Mouse (Mus musculus) liver, adult (tissue): Measurements from ENCODE around the gene Gfy.

Experiments used
- GATA4 ChIP-seq: IDR thresholded peaks from 2 replicates; pipeline ENCODE4 v1.6.1; 2014; ENCODE audit warnings: mild to moderate bottlenecking, low read length; ENCODE audit not compliant: insufficient replicate concordance

The Gfy gene

DNA sequence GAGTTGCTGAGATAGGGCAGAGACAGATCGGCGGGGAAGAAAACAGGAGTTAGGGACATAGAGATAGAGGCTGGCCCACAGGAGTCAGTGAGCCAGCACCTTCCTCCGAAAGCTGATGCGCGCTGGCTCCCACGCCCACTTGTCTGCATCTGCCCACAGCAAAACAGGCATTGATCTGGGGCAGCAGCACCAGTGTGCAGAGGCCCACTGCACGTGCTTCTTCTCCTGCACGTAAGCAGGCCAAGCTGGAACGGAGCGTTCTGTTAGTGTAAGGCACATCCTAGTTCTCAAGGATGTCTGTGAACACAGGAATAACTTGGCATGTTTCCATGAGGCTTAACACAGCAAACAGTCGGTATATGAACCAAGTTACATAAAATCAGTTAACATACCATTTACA is 19.6 kb upstream of the Gfy start:
- TF ChIP-seq GATA4 = no peak

DNA sequence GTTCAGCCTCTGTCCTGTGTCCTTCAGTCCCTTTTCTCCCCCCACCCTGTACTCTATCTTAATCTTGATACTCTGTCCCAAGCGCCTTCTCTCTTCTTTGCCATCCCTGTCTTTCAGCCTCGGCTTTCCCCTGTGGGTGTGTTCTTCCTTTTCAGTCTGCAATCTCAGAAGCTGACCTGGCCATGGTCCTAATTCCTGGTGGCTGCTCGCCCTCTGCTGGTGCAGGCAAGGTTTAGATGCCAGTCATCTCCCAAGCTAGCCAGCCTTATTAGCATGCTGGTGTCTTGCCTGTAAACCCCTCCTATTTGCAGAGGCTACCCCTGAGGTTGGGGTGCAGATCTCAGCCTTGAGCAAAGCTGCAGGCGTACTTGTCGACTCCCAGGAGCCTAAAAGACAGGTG is 19.1 kb upstream of the Gfy start:
- TF ChIP-seq GATA4 = no peak

DNA sequence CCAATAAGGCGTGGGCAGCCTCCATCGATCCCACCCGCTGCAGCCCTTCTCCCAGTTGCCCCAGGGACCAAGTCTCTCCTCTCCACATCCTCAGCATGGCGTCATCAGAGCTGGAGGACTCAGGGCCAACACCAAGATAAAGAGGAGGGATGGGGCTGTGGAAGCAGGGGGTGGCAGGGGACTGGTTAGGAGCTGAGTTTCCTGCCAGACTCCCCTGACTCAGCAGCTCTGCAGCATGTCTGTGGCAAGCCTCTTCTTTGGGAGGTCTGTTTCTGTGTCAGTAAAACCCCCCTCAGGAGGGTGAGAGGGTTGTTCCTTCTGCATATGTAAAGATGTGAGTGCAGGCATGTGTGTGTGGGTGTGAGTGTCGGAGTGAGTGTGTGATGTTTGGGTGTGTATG is 17.6 kb upstream of the Gfy start:
- no peak for TF ChIP-seq GATA4

DNA sequence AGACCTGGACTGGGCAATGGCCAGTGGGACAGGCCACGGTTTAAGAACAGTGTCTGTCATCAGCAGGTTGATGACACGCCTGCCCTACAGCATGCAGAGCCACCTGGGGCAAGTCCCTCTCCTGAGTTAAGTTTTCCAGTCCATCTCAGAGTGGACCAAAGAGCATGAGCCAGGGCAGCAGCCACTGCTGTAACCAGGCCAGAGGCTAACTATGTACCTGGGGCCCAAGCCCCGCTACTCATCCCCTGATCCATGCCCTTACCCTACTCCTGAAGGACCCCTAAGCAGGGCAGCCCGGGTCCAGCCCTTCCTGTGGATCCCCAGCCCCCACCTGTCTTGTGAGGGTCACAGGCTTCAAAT is 16.8 kb upstream of the Gfy start:
- TF ChIP-seq GATA4 = no peak

DNA sequence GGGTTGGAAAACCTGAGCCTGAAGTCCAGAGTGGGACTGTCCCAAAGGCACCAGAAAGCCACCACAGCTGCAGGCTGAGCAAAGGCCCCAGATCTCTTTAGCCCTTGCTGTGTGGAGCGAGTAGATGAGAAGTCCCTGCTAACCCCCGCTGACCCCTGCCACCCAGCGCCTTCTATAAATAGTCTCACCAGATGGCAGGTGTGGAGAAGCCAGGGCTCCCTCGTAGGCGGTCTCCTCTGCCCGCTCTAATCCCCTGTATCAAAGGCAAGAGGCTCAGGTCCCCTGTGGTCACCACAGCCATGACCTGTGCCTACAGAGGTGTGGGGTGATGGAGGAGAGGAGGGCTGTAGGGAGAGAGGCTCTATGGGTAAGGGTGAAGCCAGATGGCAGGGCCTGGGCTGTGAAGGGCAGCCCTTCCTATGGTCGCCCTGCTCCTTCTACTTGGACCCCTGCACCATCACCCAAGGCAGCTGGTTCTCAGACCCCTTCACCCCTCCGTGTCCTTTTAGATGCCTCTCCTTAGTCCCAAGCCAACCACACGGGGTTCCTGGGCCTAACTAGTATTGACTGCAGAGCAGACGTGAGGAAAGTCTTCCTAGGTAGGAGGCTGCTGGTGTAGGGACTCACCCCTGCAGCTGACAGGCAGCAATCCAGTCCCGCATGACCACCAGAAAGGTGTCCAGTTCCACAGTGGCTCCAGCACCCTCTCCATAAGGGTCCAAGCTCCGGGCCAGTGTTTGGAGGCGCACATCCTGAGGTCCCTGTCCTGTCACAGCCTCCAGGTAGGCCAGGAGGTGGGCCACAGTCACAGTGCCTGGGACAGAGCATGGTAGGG is 16.2 kb upstream of the Gfy start:
- TF ChIP-seq GATA4 = no peak

DNA sequence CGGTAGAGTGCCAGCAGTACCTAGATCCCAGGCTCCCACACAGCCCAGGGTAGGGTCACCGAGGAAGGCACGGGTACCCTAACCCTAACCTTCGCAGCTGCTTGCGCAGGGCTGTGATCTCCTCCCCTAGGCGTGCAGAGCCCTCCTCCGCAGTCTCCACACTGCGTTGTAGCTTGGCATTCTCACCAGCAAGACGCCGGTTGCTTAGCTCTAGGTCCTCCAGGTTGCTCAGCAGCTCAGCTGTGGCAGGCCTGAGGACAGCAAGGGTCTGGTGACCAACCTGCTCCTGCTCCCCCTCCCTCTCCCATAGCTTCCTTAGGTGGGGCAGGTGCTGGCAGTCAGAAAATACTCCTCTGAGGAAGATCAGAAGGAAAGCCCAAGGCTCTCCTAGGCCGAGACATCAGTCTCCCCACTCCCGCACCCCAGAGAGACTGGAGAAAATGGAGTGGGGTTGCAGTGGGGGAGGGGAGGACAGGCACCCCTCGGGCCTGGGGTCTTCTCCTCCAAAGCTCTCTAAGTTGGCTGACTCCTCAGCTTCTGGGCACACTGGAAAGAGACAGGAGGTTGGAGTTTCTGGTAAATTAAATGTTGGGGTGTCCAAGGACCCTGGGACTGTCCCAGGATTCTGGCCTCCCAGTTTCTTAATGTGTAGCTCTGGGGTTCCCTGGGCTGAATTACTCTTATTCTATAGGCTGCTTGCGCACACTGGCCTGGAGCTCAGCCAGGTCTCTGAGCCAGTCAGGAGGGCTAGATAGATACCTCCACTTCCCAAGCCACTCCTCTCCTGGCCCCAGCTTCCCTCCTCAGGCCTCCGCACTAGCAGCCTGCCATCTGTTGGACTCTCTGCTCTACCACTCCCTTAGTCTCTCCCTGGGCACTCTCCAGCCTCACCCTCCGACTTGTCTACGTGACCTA is 14.8 kb upstream of the Gfy start:
- no peak for TF ChIP-seq GATA4

DNA sequence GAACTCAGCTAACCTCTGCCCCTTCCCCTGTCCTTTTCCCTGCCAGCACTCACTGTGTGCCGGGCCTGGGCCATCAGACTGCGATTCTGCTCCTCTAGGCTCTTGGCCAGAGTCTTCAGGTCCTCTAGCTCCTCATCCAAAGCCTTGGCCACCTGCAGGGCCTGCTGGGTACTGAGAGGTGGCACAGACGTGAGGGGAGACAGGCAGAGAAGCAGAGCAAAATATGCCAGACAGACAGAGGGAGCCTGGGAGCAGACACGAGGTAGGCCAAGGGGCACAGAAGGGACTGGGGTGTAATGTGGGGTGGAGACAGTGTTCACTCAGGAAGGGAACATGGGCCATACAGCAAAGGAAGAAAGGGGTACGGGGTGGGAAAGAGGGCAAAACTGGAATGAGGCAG is 14.0 kb upstream of the Gfy start:
- TF ChIP-seq GATA4 = no peak

DNA sequence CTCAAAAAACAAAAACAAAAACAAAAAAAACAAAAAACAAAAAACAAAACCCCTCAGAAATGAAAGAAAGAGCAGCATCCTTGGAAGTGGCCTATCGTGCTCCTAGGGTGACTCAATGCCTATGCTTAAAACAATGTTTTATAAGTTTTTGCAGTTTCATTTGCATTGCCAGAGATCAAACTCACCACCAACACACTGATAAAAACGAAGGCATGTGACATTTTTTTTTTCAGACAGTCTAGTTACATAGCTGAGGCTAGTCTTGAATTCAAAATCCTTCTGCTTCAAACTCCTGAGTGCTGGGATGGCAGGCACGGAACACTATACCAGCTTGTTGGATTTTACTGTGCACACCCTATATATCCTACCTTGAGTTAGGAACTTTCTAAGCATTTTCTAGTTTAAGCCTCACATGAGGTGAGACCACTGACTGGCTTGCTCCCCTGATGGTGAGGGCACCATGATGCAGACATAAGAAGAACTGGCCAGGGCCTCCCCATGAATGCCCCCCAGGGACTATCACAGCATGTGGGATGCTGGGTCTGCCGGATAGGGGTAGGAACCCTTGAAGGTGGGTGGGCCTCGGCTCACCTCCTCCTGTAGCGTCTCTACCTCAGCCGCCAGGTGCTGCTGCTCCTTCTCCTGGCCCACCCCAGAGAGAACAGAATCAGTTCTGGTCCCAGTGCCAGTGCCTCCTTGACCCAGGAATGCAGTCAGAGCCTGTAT is 13.4 kb upstream of the Gfy start:
- no peak for TF ChIP-seq GATA4

DNA sequence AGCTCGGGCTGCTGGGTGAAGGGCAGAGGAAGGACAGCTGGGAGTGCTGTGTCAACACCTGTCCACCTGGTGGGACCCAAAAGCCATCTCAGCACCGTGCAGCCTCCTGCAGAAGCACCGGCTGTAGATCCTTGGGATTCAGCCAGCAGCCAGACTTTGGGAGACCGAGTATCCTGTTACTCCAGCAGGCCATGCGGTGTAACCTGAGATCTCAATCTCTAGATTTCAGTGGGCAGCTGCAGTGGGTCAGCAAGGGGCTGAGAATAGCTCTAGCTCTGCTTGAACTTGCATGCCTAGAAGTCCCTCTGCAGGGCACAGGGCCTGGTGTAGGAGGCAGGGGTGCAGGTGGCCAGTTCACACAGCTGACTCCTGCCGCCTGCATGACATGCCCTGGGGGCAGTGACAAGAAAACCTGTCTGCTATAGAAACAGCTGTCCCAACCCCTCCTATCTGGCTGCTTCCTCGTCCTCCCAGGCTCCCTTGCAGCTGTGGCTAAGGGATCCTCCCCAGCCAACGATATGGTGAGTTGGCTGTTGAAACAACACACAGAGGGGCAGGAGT is 12.5 kb upstream of the Gfy start:
- TF ChIP-seq GATA4 = no peak

DNA sequence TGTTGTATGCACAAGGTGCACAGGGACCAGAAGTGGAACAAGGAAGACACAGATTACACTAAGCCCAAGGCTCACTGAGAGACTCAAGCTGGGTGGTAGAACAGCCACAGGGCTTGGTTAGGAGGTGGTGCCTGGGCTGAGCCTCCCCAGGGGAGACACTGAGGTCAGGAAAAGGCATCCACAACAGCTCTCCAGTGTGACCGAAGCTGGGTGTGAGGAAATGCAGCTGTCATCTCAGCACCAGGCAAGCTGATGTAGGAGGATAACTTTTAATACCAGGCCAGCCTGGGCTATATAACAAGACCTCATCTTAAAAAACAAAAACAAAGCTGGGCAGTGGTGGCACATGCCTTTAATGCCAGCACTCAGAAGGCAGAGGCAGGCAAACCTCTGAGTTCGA is 11.8 kb upstream of the Gfy start:
- TF ChIP-seq GATA4 = no peak

DNA sequence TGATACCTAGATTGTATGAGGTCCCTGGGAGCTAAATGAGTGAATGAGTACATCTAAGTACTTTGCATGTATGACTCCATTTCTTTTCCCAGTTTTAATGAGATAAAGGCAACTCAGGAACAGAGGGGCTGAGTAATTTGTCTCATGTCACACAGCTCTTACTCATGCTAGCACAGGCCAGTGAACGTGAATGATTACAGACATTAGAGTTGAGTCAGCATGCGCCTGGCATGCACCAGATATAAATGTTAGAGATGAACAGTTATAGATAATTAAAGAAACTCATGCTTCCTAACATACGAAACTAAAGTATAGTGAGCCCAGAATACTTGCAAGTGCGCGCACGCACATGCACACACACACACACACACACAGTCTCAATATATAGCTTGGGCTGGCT is 10.8 kb upstream of the Gfy start:
- TF ChIP-seq GATA4 = no peak

DNA sequence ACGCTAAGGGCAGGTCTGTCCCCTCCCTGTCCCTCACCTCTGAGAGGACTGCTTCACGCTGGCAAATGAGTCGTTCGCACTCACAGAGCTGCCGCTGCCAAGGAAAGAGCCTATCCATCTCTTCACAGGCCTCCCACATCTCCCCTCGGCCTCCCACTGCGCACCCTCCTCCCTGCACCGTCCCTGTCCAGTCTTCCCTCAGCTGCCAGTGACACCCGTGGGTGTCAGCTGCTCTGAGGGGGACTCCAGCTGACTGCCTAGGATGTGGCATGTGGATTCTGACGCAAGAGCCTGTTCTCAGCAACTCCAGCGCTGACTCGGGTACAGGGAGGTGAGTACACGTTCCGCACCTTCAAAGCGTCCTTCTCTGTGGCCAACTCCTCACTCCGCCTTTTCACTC is 10.2 kb upstream of the Gfy start:
- no peak for TF ChIP-seq GATA4

DNA sequence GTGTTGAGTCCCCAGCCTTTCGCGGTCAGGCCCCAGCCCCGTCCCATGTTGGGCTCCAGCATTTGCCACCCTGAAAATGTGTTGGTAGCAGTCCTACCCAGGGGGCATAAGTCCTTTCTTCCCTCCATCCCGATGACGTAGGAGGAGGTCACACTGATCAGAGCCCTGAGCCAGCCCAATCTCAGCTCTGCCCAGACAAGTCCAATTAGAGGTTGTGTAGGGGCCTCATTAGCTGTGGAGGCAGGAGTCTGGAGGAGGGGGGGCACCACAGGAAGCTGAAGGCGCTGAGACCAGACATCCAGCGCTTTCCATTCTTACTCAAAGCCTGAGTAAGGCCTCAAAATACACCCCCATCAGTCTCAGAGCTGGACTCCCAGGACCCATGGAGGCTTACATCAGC is 6.6 kb upstream of the Gfy start:
- no peak for TF ChIP-seq GATA4

DNA sequence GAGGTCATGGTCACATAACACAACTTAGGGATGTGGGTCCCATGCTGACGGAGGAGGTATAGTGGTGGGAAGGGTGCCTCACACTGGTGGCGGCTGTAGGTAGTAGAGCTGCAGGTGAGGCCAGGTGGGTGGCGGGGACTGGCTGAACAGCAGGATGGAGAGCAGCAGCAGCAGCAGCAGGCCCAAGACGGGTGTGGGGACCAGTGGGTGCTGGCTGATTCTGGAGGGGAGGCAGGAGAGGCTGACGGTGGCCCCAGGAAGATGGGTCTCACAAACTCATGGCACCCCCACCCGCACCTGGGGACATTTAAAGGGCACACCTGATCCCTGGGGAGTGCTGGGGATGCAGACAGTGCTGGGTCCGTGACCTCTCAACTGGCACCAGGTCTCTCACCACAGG is 4.3 kb upstream of the Gfy start:
- no peak for TF ChIP-seq GATA4

DNA sequence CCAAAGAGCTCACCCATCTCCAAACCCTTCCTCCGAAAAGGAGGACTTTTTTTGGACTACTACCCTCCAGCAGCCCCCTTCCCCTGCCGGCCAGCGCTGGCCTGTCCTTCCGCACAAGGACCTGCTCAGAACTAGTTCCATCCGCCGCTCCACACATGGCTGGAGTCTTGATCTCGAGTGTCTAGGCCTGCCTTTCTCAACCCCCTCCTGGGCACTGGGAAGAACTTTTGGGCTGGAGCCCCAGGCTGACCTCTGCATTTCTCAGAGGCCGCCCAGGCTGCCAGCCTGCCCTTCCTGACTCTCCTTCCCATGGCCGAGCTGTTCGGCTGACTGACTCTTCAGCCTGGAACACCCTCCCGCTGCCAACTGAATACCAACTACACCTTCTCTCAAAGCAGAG is 3.2 kb upstream of the Gfy start:
- no peak for TF ChIP-seq GATA4

DNA sequence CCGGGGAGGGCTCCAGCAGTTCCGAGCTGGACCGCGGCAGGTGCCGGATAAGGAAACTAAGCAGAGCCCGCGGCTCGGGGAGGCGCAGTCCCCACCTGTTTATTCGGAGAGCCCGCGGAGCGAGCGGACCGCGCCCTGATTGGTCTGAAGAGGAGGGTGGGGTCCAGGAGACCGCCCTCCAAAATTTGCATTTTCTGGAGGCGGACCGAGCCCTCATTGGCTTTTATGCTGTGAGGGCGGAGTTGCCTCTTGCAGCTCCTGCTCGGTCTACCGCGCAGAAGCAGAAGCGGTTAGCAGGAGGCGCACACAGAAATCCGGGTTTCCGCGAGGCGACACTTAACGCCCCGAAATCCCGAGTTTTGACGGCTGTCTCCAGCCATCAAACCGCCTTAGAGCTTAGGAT is 2.8 kb upstream of the Gfy start:
- TF ChIP-seq GATA4 = no peak

DNA sequence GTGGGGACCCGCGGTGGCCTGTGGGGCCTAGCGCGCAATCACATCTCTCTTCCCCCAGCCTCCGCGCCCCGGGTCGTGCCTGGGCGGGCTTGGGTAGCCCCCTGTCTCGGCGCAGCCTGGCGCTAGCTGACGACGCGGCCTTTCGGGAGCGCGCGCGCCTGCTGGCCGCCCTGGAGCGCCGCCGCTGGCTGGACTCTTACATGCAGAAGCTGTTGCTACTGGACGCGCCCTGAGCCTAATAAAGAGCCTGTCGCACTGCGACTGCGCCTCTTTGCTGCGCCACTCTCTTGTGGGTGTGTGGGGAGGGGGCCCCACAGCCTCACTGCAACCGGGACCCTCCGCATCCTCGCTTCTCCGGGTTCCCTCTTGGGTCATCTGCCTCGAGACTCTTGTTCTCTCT is 2.2 kb upstream of the Gfy start:
- no peak for TF ChIP-seq GATA4
